Mouse (Mus musculus): ENCODE results near the gene Itch.

DNA sequence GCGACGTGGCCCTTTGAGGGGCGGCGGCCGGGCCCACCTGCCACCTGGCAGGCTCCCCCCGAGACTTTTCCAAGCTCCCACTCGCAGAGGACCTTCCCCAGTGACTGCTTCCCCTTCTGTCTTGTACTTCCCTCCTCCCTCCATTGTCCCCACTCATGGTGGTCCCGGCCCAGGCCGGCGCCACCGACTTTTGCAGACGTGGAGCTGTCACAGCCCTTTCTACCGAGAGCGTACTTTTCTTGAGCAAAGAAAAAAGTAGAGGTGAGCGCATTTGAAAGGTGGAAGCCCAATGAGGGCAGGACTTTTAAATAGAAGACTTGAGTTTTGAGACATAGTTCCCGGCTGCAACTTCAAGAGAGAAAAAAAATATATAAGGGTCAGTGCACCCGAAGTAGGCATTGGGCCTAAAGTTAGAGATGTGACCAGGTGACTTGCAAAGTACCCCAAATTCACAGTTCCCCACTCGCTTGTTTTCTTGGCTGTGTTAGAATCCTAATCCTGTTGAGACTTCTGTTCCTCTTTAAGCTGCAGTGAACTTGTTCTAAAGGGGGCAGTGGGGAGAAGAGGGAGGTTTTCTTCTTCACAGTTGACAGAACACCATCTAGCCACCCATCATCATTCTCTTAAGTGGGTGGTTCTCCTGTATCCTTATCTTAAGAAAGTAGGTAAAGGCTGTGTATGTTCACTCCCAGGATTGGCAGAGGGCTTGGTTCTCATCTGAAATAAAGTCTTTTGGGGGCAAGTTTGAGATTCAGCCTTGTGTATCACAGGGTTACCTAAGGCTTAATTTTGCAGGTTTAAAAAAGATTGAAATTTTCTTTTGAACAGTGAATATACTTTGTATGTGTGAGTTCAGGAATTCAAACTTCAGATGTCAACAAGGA lies 910 bp downstream of the Itch start:
- no peak for TF ChIP-seq CTCF (IDR thresholded peaks at IDR 0.05; ENCODE audit: borderline replicate concordance, extremely low read depth, insufficient read depth, insufficient read length)
- 0 out of 2 replicates have a peak, but pooled peaks have one; percentile 5 for TF ChIP-seq POLR2A (IDR thresholded peaks at IDR 0.05; ENCODE audit: borderline replicate concordance, extremely low read depth, insufficient read depth, insufficient read length, poor library complexity, severe bottlenecking)
